Mouse (Mus musculus) duodenum, adult 2 months (tissue): Measurements from ENCODE around the gene Tdgf1. TPM values are rescaled to one million over a fixed set of nuclear protein-coding genes. Genes with fewer than 3 reads are reported as not detected.

Source experiments
- polyA plus RNA-seq: library from polyadenylated mRNA; depleted of rRNA; stranded (reverse); fragments of >200 nt; gene quantifications from 2 replicates; pipeline ENCODE4 v1.2.3, GENCODE M21; 2012; ENCODE audit warnings: low replicate concordance; rRNA removed

Tdgf1 gene
- not detected in 2 replicates for polyA plus RNA-seq

GRCm38 (mm10) chr9:110945926-110946325 lies at the start of gene Tdgf1:
Gene Tdgf1, minus strand, starts transcription at chr9:110946158.

DNA sequence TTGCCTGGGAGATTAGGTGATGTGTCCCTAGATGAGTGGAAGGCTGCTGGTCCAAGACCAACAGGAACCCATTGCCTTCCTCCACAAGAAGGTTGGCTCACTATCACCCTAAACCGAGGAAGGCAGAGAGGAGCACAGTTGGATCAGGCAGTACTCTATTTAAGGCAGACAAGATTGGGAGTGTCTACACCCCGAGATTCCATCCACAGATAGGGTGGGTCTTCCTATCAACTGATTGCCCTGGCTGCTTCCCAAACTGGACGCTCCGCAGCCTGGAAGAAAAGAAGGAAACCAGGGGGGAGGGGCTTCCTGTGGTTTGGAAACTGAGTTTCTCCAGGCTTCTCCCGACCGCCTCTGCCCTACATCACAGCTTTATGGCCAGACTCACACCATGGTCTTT lies 44.2 kb upstream of the Tdgf1 start, which contains the start of gene Rtp3:
Gene Rtp3 (minus strand): TSS at position 380 of the 400 bp plus-strand sequence.

DNA sequence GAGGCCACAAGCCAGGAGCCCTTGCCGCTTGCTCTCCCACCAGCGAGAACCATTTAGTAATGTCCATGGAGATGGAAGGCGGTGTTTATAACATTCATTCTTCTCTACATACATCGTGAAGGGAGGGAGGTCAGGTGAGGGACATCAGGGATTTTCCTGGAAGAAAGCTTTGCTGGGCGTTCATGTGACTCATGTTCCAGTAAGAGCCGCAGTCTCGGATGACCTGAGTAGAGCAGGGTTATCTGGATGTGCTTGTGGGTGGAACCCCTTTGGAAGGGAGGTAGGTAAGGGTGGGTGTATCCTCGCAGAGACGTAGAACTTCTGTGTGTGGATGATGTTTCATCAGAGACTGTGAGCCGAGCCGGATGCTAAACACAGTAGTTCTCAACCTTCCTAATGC lies 5.4 kb upstream of the Tdgf1 start, which contains the start of gene Lrrc2:
Gene Lrrc2 (plus strand): TSS at position 149 of the 400 bp plus-strand sequence.

DNA sequence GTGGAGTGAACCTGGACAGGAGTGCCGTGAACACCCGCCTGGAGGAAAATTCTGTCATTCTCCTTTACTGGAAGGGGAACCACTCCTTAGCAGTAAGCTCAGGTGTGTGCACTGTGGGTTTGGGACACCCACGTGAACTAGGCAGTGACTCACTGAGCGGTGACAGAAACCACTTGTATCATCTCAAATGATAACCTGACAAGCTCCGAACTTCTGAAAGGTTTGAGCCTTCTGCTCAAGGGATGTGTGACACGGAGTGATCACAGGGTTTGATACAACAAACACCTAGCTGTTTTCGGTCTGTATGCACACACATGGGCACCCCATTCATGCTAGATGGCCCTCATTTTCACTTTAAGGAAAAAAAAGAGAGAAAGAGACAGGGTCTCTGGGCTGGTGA lies 29.2 kb downstream of the Tdgf1 start, which contains the start of gene Fam240a:
Gene Fam240a (minus strand): TSS at position 76 of the 400 bp plus-strand sequence.

Other genes starting within 250 kb of the Tdgf1 start
- gene Myl3, start 204.3 kb downstream of the Tdgf1 start, polyA plus RNA-seq: not detected in 2 replicates
- 8.9 and 9.3 TPM in 2 replicates for gene Pth1r, start 199.0 kb downstream of the Tdgf1 start, polyA plus RNA-seq
- gene Prss42, start 148.0 kb downstream of the Tdgf1 start, polyA plus RNA-seq: not detected in 2 replicates
- not detected in 2 replicates for gene Prss44, start 132.2 kb downstream of the Tdgf1 start, polyA plus RNA-seq
- gene Prss43, start 119.5 kb downstream of the Tdgf1 start, polyA plus RNA-seq: not detected in 2 replicates
- gene Prss45, start 111.6 kb downstream of the Tdgf1 start, polyA plus RNA-seq: not detected in 2 replicates
- not detected in 2 replicates for gene Prss46, start 101.7 kb downstream of the Tdgf1 start, polyA plus RNA-seq
- gene Prss50, start 88.2 kb downstream of the Tdgf1 start, polyA plus RNA-seq: 0.18 TPM in 1 of 2 replicates, not detected in the other
- 10.9 and 41.2 TPM in 2 replicates for gene Als2cl, start 66.3 kb downstream of the Tdgf1 start, polyA plus RNA-seq
- 1.4 and 3.2 TPM in 2 replicates for gene Tmie, start 66.0 kb downstream of the Tdgf1 start, polyA plus RNA-seq
- not detected in 2 replicates for gene Fam240a, start 29.3 kb downstream of the Tdgf1 start, polyA plus RNA-seq
- 0.23 TPM in 1 of 2 replicates, not detected in the other for gene Lrrc2, start 5.4 kb upstream of the Tdgf1 start, polyA plus RNA-seq
- 1.1 and 2.0 TPM in 2 replicates for gene Rtp3, start 44.4 kb upstream of the Tdgf1 start, polyA plus RNA-seq
- 0.33 and 3.0 TPM in 2 replicates for gene Ltf, start 73.1 kb upstream of the Tdgf1 start, polyA plus RNA-seq
- 2.1 and 2.9 TPM in 2 replicates for gene Ccrl2, start 111.4 kb upstream of the Tdgf1 start, polyA plus RNA-seq
- 8.3 and 10.2 TPM in 2 replicates for gene Lrrfip2, start 171.4 kb upstream of the Tdgf1 start, polyA plus RNA-seq